Mouse (Mus musculus): ENCODE measurements around the gene Eral1. TPM values are rescaled to one million over a fixed set of nuclear protein-coding genes. Genes with fewer than 3 reads are reported as not detected.

The Eral1 gene
- polyA plus RNA-seq (2012; rRNA removed), result 29.9 and 30.4 TPM in 2 replicates

GRCm38 (mm10) chr11:78079961-78080921, at the start of gene Eral1:
Gene Eral1, minus strand, starts transcription at chr11:78080383.

GRCm38 (mm10) chr11:78094504-78095143, 14.4 kb upstream of the Eral1 start, which contains the start of gene Fam222b:
Gene Fam222b, plus strand, starts transcription at chr11:78094660.

GRCm38 (mm10) chr11:78037831-78038752, 42.1 kb downstream of the Eral1 start, which contains the start of gene Flot2:
Gene Flot2, plus strand, starts transcription at chr11:78037931.

GRCm38 (mm10) chr11:78031947-78032808, 48.0 kb downstream of the Eral1 start, which contains the start of gene Dhrs13:
Gene Dhrs13, plus strand, starts transcription at chr11:78032280.

Other genes with a start within 250 kb of the Eral1 start
- 12.1 and 17.9 TPM in 2 replicates for gene Pipox, start 186.3 kb downstream of the Eral1 start, polyA plus RNA-seq (2012; rRNA removed)
- 139 and 182 TPM in 2 replicates for gene Sez6, start 149.6 kb downstream of the Eral1 start, polyA plus RNA-seq (2012; rRNA removed)
- gene Phf12, start 97.6 kb downstream of the Eral1 start, polyA plus RNA-seq (2012; rRNA removed), result 88.9 TPM in 2 replicates
- 25.5 and 27.0 TPM in 2 replicates for gene Dhrs13, start 48.1 kb downstream of the Eral1 start, polyA plus RNA-seq (2012; rRNA removed)
- gene Flot2, start 42.5 kb downstream of the Eral1 start, polyA plus RNA-seq (2012; rRNA removed), result 96.9 and 97.0 TPM in 2 replicates
- gene Fam222b, start 14.3 kb upstream of the Eral1 start, polyA plus RNA-seq (2012; rRNA removed), result 24.0 and 25.4 TPM in 2 replicates
- 193 and 206 TPM in 2 replicates for gene Traf4, start 85.2 kb upstream of the Eral1 start, polyA plus RNA-seq (2012; rRNA removed)
- gene Nek8, start 96.3 kb upstream of the Eral1 start, polyA plus RNA-seq (2012; rRNA removed), result 12.9 and 16.0 TPM in 2 replicates
- gene Tlcd1, start 96.3 kb upstream of the Eral1 start, polyA plus RNA-seq (2012; rRNA removed), result 15.7 and 24.4 TPM in 2 replicates
- gene Rpl23a, start 103.2 kb upstream of the Eral1 start, polyA plus RNA-seq (2012; rRNA removed), result 2,641 and 2,838 TPM in 2 replicates
- 72.6 and 93.5 TPM in 2 replicates for gene Rab34, start 108.0 kb upstream of the Eral1 start, polyA plus RNA-seq (2012; rRNA removed)
- gene Proca1, start 113.0 kb upstream of the Eral1 start, polyA plus RNA-seq (2012; rRNA removed), result 1.4 and 2.0 TPM in 2 replicates
- gene Sdf2, start 165.4 kb upstream of the Eral1 start, polyA plus RNA-seq (2012; rRNA removed), result 119 and 127 TPM in 2 replicates
- 26.4 and 31.0 TPM in 2 replicates for gene Supt6, start 165.6 kb upstream of the Eral1 start, polyA plus RNA-seq (2012; rRNA removed)
- gene 2610507B11Rik, start 181.4 kb upstream of the Eral1 start, polyA plus RNA-seq (2012; rRNA removed), result 60.3 and 62.0 TPM in 2 replicates
- 0.63 and 0.88 TPM in 2 replicates for gene BC030499, start 210.5 kb upstream of the Eral1 start, polyA plus RNA-seq (2012; rRNA removed)
- gene Spag5, start 221.1 kb upstream of the Eral1 start, polyA plus RNA-seq (2012; rRNA removed), result 37.0 and 49.5 TPM in 2 replicates
- gene Aldoc, start 242.6 kb upstream of the Eral1 start, polyA plus RNA-seq (2012; rRNA removed), result 106 and 132 TPM in 2 replicates
- gene Pigs, start 248.0 kb upstream of the Eral1 start, polyA plus RNA-seq (2012; rRNA removed), result 60.2 and 69.7 TPM in 2 replicates

Data from central nervous system, embryonic 14 days (tissue).